Mouse (Mus musculus): ENCODE data around the gene Gm21915.

- no peak for TF ChIP-seq CTCF (IDR thresholded peaks at IDR 0.05; ENCODE audit: low read depth, low read length)
- no peak for TF ChIP-seq GATA1 (IDR thresholded peaks at IDR 0.05; ENCODE audit: borderline replicate concordance, low read length)
- TF ChIP-seq POLR2AphosphoS5 (IDR thresholded peaks at IDR 0.05; ENCODE audit: insufficient replicate concordance, low read depth, low read length), result no peak
- no peak for TF ChIP-seq TAL1 (conservative IDR thresholded peaks at IDR 0.05; ENCODE audit: low read depth, low read length)
- no peak for TF ChIP-seq GATA2 (IDR thresholded peaks at IDR 0.05; ENCODE audit: borderline replicate concordance, low read depth, low read length)
Measured at GRCm38 (mm10) chr9:40711654-40712053, 41.2 kb downstream of the Gm21915 start.

Data from G1E (cell line).